Mouse (Mus musculus) myocyte (in vitro differentiated cells): ENCODE measurements around the gene Erh.

Experiments
- CEBPB ChIP-seq: IDR thresholded peaks from 2 replicates; pipeline ENCODE4 v1.6.1; 2011; ENCODE audit warnings: mild to moderate bottlenecking, moderate library complexity; ENCODE audit not compliant: poor library complexity, insufficient read depth, severe bottlenecking
- E2F4 ChIP-seq: IDR thresholded peaks from one replicate; pipeline ENCODE4 v1.6.1; 2011; ENCODE audit warnings: mild to moderate bottlenecking, control low read depth, moderate library complexity; ENCODE audit not compliant: insufficient read depth
- MAX ChIP-seq: IDR thresholded peaks from one replicate; pipeline ENCODE4 v1.6.1; 2011; ENCODE audit warnings: low read depth, mild to moderate bottlenecking, control low read depth
- MYOD1 ChIP-seq, 3 experiments: IDR thresholded peaks; one replicate each; pipeline ENCODE4 v1.6.1; 2011; ENCODE audit warnings: control low read depth in 2 of 3, low read depth in 2 of 3, mild to moderate bottlenecking in 2 of 3, moderate library complexity in 1 of 3; ENCODE audit not compliant: insufficient read length in 2 of 3, control insufficient read depth in 1 of 3
- MYOG ChIP-seq, 3 experiments: IDR thresholded peaks; one replicate each; pipeline ENCODE4 v1.6.1; 2011; ENCODE audit warnings: control low read depth in 2 of 3, low read depth in 2 of 3, mild to moderate bottlenecking in 2 of 3; ENCODE audit not compliant: insufficient read length in 2 of 3, control insufficient read depth in 1 of 3, insufficient read depth in 1 of 3
- POLR2A ChIP-seq: IDR thresholded peaks from one replicate; pipeline ENCODE4 v1.6.1; 2011; ENCODE audit warnings: low read depth, mild to moderate bottlenecking, control low read depth, moderate library complexity; ENCODE audit not compliant: insufficient read length
- POLR2AphosphoS2 ChIP-seq: IDR thresholded peaks from one replicate; pipeline ENCODE4 v1.6.1; 2011; ENCODE audit warnings: low read depth, control low read depth; ENCODE audit not compliant: insufficient read length
- SRF ChIP-seq: IDR thresholded peaks from one replicate; pipeline ENCODE4 v1.6.1; 2011; ENCODE audit warnings: low read depth; ENCODE audit not compliant: control insufficient read depth, insufficient read length
- TCF12 ChIP-seq: IDR thresholded peaks from one replicate; pipeline ENCODE4 v1.6.1; 2011; ENCODE audit warnings: mild to moderate bottlenecking, control low read depth; ENCODE audit not compliant: poor library complexity, insufficient read depth, severe bottlenecking
- TCF3 ChIP-seq: IDR thresholded peaks from one replicate; pipeline ENCODE4 v1.6.1; 2011; ENCODE audit warnings: low read depth, control low read depth; ENCODE audit not compliant: insufficient read length
- USF1 ChIP-seq: IDR thresholded peaks from one replicate; pipeline ENCODE4 v1.6.1; 2011; ENCODE audit warnings: low read depth, mild to moderate bottlenecking, control low read depth, moderate library complexity

GRCm38 (mm10) chr12:80663935-80664334 is 19.8 kb upstream of the Erh start:
- TF ChIP-seq MAX (no peak), POLR2A (no peak), CEBPB (no peak), USF1 (no peak), POLR2AphosphoS2 (no peak), E2F4 (no peak), MYOG (IDR thresholded peaks at IDR 0.05; ENCODE audit: control insufficient read depth in 1 of 3, insufficient read depth in 1 of 3, insufficient read length in 2 of 3, low read depth in 2 of 3) (no peak), TCF12 (no peak), MYOD1 (IDR thresholded peaks at IDR 0.05; ENCODE audit: control insufficient read depth in 1 of 3, insufficient read length in 2 of 3, low read depth in 2 of 3) (no peak), TCF3 (no peak), SRF (no peak)
